Mouse (Mus musculus): ENCODE results near the gene Ehd1. TPM values are rescaled to one million over a fixed set of nuclear protein-coding genes. Genes with fewer than 3 reads are reported as not detected.
"Not testable (repeated sequence)": the region's sequence is repeated elsewhere in the genome, so short reads cannot be mapped to it uniquely, and the experiment has no call there.

The Ehd1 gene
- polyA plus RNA-seq, 1 experiment = 142 TPM

GRCm38 (mm10) chr19:6277661-6278438 is 1.3 kb downstream of the Ehd1 start:
- 3% methylated on average over 10 of the region's 10 CpGs for WGBS
- no peak for DNase-seq (ENCODE audit: low read depth, low spot score)

- WGBS = 14% methylated on average over 6 of the region's 6 CpGs
Observed at GRCm38 (mm10) chr19:6278439-6279073, 2.0 kb downstream of the Ehd1 start.

GRCm38 (mm10) chr19:6279481-6280144 is 3.1 kb downstream of the Ehd1 start:
- WGBS = 75% methylated on average over 6 of the region's 6 CpGs
- no peak for DNase-seq (ENCODE audit: low read depth, low spot score)

More at GRCm38 (mm10) chr19:6278439-6279073, 2.0 kb downstream of the Ehd1 start:
- no peak for DNase-seq (ENCODE audit: low read depth, low spot score)

GRCm38 (mm10) chr19:6280554-6280953 is 4.0 kb downstream of the Ehd1 start:
- 92% methylated on average over 7 of the region's 7 CpGs for WGBS
- DNase-seq (ENCODE audit: low read depth, low spot score) = no peak

GRCm38 (mm10) chr19:6281122-6282020 is 4.8 kb downstream of the Ehd1 start:
- no peak for DNase-seq (ENCODE audit: low read depth, low spot score)

GRCm38 (mm10) chr19:6283001-6283400 is 6.5 kb downstream of the Ehd1 start:
- DNase-seq (ENCODE audit: low read depth, low spot score) = no peak
- WGBS = 67% methylated on average over 5 of the region's 5 CpGs

More at GRCm38 (mm10) chr19:6281122-6282020, 4.8 kb downstream of the Ehd1 start:
- 72% methylated on average over 14 of the region's 14 CpGs for WGBS

GRCm38 (mm10) chr19:6284502-6284901 is 8.0 kb downstream of the Ehd1 start:
- WGBS = 93% methylated on average over 12 of the region's 12 CpGs
- no peak for DNase-seq (ENCODE audit: low read depth, low spot score)

- WGBS = 61% methylated on average over 8 of the region's 8 CpGs
- no peak for DNase-seq (ENCODE audit: low read depth, low spot score)
Observed at GRCm38 (mm10) chr19:6285226-6285625, 8.7 kb downstream of the Ehd1 start.

GRCm38 (mm10) chr19:6285632-6286433 is 9.3 kb downstream of the Ehd1 start:
- DNase-seq (ENCODE audit: low read depth, low spot score) = no peak

GRCm38 (mm10) chr19:6286434-6287401 is 10.2 kb downstream of the Ehd1 start:
- 86% methylated on average over 19 of the region's 19 CpGs for WGBS
- no peak for DNase-seq (ENCODE audit: low read depth, low spot score)

More at GRCm38 (mm10) chr19:6285632-6286433, 9.3 kb downstream of the Ehd1 start:
- WGBS = 67% methylated on average over 7 of the region's 7 CpGs

GRCm38 (mm10) chr19:6288236-6288894 is 11.8 kb downstream of the Ehd1 start:
- DNase-seq (ENCODE audit: low read depth, low spot score) = no peak
- WGBS = 69% methylated on average over 13 of the region's 13 CpGs

GRCm38 (mm10) chr19:6289696-6290238 is 13.2 kb downstream of the Ehd1 start:
- DNase-seq (ENCODE audit: low read depth, low spot score) = no peak
- 94% methylated on average over 14 of the region's 14 CpGs for WGBS

- WGBS = 70% methylated on average over 5 of the region's 6 CpGs
Observed at GRCm38 (mm10) chr19:6290720-6291116, 14.2 kb downstream of the Ehd1 start.

GRCm38 (mm10) chr19:6291117-6291781 is 14.7 kb downstream of the Ehd1 start:
- no peak for DNase-seq (ENCODE audit: low read depth, low spot score)
- 42% methylated on average over 10 of the region's 10 CpGs for WGBS

More at GRCm38 (mm10) chr19:6290720-6291116, 14.2 kb downstream of the Ehd1 start:
- not testable (repeated sequence) for DNase-seq (ENCODE audit: low read depth, low spot score)

GRCm38 (mm10) chr19:6292262-6292661 is 15.7 kb downstream of the Ehd1 start:
- WGBS = 82% methylated on average over 5 of the region's 5 CpGs
- DNase-seq (ENCODE audit: low read depth, low spot score) = no peak

GRCm38 (mm10) chr19:6294301-6294700 is 17.8 kb downstream of the Ehd1 start:
- WGBS = 90% methylated on average over 17 of the region's 17 CpGs
- no peak for DNase-seq (ENCODE audit: low read depth, low spot score)
